Mouse (Mus musculus) thymus, adult 2 months (tissue): ENCODE data around the gene Gm20517.

Source experiments
- CTCF ChIP-seq: fragments of 200-500 bp; IDR thresholded peaks from 2 replicates; pipeline ENCODE4 v1.5.1; 2012; ENCODE audit warnings: mild to moderate bottlenecking, control low read depth, low read length, moderate library complexity, borderline replicate concordance; ENCODE audit not compliant: control insufficient read depth, poor library complexity, insufficient read depth; ENCODE audit errors: extremely low read depth
- POLR2A ChIP-seq: fragments of 200-500 bp; IDR thresholded peaks from 2 replicates; pipeline ENCODE4 v1.6.1; 2012; ENCODE audit warnings: mild to moderate bottlenecking, low read length, control low read depth, moderate library complexity; ENCODE audit not compliant: control insufficient read depth, poor library complexity, insufficient read depth; ENCODE audit errors: extremely low read depth

- TF ChIP-seq CTCF (no peak), POLR2A (no peak)
Measured at GRCm38 (mm10) chr17:47601389-47601755, 10.0 kb upstream of the Gm20517 start.
